Mouse (Mus musculus) MN1 (cell line): Measurements from ENCODE around the gene Rps18.
"Not testable (repeated sequence)": the region's sequence is repeated elsewhere in the genome, so short reads cannot be mapped to it uniquely, and the experiment has no call there.

Experiments used
- DNase-seq: peaks from one replicate; pipeline ENCODE4 v3.0.0-alpha.2; 2016; ENCODE audit warnings: low spot score

The Rps18 gene

DNA sequence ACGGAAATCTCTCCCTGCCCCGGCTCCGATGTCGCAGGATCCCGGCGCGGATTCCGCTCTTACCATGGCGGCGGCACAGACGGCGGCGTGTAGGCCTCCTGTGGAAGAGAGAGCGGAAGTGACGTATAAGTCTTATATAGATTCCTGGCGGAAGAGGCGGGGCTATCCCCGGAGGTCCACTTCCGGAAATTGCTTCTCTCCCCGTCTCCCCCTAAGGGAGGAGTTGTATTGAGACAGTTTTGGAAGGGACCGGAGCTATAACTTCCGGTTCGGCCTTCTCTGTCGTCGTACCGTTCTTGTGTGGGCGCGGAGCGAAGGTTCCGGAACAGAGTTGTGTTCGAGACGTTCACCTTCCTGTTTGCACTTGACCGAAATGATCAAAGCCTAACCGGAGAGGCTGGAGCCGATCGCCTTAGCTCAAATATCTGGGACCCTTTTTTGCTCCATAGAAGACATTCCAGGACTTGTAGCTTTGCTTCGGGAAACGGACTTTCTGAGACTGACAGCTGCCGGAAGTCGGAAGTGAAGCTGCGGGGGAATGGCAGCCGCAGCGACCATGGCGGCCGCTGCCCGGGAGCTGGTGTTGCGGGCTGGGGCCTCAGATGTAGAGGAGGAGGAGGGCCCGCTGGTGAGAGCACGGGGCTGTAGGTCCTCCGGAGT is at the start of gene Rps18, which contains the start of gene Vps52:
Rps18 (minus strand) TSS at position 447 of the 660 bp plus-strand sequence.
Vps52 (plus strand) TSS at position 258 of the 660 bp plus-strand sequence.
- peak; percentile 97 for DNase-seq

- peak; percentile 21 for DNase-seq
These were observed 47.6 kb upstream of the Rps18 start for GRCm38 (mm10) chr17:34003426-34003825.

DNA sequence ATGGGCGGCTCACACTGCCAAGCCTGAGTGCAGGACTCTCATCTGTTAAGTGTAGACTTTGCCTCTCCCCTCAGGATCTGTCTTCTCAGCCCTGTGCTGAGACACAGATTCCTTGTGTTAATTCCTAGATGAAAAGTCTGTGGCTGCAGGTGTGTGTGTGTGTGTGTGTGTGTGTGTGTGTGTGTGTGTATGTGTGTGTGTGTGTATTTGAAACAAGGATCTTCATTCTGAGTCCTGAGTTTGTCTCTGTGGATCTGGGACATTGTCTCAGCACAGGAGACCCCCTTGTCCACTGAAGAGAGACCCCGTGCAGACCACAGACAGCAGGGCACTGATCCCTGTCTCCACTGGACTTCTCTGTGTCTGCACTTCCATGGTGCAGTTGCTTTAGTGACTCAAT is 45.0 kb upstream of the Rps18 start:
- DNase-seq = not testable (repeated sequence)

- DNase-seq = peak; percentile 94
These were observed 44.3 kb upstream of the Rps18 start, which contains the start of gene H2-K1 for GRCm38 (mm10) chr17:34000150-34000537. TSS of gene H2-K1 (minus strand) at chr17:34000347.

DNA sequence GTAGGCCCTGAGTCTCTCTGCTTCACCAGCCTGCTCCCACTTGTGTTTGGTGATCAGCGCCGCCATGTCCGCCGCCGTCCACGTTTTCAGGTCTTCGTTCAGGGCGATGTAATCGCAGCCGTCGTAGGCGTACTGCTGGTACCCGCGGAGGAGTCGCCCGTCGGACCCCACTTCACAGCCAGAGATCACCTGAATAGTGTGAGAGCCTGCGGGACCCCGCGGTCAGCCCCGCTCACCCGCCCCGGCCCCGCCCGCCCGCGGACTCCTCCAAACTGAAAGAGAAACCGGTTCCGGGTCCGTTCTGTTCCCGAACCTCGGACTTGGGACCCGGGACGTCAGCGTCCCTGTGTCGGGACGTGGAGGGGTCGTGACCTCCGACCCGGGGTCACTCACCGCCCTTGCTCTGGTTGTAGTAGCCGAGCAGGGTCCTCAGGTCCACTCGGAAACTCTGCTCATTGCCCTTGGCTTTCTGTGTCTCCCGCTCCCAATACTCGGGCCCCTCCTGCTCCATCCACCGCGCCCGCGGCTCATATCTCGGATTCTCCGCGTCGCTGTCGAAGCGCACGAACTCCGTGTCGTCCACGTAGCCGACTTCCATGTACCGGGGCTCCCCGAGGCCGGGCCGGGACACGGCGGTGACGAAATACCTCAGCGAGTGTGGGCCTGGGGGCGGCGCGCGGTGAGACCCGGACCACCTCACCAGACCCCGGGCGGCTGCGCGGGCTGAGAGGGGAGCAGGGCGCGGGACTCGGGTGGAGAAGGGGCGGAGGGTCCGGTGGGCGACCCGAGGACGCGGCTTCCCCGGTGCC is 43.7 kb upstream of the Rps18 start:
- peak; percentile 48 for DNase-seq

GRCm38 (mm10) chr17:33998697-33999096 is 42.9 kb upstream of the Rps18 start:
- DNase-seq = peak; percentile 25

DNA sequence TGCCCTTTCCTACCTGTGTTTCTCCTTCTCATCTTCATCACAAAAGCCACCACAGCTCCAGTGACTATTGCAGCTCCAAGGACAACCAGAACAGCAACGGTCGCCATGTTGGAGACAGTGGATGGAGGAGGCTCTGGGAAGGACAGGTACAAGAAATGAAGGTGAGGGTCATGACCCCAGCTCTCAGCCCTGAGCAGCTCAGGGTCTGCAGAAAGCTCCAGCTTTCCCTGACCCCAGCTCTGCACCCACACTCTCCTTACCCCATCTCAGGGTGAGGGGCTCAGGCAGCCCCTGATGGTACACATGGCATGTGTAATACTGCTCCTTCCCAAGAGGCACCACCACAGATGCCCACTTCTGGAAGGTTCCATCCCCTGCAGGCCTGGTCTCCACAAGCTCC is 41.2 kb upstream of the Rps18 start:
- DNase-seq = not testable (repeated sequence)

DNA sequence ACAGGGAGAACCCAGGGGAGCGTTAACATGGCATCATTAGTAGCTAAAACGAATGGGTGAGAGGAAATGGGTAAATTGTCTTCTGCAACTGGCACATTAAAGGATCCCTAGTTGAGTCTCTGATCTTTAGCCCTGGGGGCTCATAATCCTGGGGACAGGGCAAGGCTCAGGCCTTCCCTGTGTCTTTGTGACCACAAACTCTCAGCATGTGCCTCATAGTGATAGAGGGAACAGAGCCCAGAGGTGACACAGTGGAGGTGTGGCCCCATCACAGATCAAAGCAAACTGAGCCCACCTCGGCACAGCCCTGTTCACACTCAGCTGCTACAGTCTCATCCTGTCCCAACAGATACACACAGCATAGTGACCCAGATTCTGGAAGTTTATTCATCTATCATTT is 39.9 kb upstream of the Rps18 start:
- no peak for DNase-seq

DNA sequence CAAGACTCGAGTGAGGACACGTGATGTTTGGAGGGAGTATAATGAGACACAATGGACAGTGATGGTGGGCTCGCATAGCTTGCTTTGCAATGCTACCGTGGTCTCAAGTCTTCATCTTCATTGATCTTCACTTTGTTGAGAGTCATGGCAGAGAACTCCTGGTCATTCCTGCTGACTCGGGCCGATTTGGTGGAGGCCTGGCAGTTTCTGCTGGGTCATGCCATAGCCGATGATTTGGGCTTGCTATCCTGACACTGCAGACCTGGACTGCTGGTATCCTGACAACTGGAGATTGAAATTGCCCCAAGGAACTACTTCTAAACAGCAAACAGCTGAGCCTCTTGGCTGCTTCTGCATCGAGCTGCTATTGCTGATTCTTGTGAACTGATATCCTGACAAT is 39.2 kb upstream of the Rps18 start:
- no peak for DNase-seq

- DNase-seq = peak; percentile 78
These were observed 36.2 kb upstream of the Rps18 start for GRCm38 (mm10) chr17:33991788-33992664.

DNA sequence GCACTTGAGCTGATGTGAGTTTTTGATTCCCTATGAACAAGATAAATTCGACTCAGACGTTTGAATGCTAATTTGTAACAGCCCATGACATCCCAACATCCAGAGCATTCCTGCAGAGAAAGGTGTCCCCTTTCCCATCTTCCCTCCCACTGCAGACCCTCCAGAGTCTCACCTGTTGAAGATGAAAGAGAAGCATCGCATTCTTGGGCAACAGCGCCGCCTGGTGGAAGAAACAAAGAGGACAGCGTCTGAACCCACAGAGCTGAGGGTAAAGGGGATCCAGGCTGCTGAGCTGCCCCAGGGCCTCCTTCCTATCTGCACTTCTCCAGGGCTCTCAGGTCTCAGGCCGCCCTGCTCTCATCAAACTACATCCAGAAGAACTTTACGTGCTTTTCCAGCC is 26.3 kb upstream of the Rps18 start:
- DNase-seq = not testable (repeated sequence)

DNA sequence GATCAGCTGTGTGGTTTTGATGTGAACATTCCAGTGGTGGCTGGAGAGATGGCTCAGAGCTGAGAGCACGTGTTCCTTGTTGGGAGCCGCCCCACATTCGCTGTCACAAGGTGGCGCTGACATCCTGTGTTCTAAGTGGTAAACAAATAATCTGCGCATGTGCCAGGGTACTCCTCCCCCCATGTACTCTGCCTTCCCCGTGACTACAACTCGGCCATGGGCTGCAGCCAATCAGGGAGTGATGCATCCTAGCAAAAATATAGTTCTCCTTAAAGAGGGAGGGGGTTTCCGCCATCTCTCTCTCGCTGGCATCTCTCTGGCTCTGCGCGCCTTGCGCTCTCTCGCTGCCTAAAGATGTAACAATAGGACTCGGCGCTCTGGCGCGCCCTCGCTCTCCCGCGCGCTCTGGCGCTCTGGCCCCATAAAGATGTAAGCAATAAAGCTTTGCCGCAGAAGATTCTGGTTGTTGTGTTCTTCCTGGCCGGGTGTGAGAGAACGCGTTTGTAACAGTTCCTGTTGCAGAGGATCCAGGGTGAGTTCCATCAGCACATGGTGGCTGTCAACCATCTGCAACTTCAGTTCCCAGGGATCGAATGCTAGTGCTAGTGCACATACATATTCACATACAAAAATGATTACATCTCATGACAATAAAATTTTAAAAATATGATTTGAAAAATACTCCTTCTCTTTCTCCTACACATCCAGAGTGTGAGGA is 25.6 kb upstream of the Rps18 start:
- DNase-seq = peak; percentile 79

DNA sequence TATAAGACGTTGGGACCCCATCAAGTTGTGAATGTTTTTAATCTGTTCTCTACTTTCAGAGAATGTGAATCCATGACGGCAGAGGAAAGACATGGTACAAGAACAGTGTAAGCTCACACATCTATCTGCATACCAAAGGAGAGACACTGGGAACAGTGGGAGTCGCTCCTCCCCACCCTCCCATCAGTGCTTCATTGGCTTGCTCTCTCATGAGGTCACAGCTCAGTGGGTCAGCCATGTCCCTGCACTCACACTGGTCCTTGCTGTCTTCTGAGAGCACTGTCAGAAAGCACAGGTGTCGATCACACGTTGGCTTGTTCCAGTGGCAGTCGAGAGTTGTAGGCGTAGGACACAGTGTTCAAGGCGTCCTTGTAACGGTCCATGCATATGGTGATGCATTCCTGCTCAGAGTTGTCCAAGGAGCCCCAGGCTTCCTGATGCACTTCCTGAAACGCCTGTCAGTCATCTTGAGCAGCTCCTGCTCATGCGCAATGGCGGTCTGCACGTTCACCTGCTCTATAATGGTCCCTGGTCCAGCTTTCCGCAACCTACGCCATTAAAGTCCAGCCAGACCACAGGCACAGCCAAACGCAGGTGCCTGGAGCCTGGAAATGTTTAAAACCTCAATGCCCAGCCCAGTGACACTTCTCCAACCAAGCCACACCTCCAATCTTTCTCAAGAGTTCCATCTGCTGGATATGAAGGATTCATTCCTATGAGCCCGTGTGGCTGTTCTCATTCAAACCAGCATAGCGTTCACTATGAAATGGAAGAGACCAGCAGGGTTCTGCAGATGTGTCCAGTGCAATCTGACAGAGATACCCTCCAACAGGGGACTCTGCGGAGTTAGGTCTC is 24.6 kb upstream of the Rps18 start:
- no peak for DNase-seq

- DNase-seq = no peak
These were observed 23.8 kb upstream of the Rps18 start for GRCm38 (mm10) chr17:33979512-33980050.

DNA sequence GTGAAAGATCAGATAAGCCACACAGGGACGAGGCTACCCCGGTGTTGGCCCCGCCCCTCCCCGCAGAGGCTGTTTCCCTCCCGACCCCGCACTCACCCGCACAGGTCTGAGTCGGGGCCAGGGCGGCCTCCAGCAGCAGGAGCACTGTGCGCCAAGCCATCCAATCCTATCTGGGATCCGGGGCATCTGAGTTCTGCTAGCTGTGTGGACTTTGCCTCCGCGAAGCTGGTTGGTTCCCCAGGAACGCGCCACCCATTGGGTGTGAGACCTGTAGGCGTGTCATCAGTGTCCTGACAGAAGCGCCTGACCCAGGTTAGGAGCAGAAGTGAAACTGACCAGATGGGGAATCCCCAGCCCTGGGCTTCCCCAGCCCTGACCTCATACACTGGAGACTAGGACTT is 22.8 kb upstream of the Rps18 start:
- peak; percentile 97 for DNase-seq

DNA sequence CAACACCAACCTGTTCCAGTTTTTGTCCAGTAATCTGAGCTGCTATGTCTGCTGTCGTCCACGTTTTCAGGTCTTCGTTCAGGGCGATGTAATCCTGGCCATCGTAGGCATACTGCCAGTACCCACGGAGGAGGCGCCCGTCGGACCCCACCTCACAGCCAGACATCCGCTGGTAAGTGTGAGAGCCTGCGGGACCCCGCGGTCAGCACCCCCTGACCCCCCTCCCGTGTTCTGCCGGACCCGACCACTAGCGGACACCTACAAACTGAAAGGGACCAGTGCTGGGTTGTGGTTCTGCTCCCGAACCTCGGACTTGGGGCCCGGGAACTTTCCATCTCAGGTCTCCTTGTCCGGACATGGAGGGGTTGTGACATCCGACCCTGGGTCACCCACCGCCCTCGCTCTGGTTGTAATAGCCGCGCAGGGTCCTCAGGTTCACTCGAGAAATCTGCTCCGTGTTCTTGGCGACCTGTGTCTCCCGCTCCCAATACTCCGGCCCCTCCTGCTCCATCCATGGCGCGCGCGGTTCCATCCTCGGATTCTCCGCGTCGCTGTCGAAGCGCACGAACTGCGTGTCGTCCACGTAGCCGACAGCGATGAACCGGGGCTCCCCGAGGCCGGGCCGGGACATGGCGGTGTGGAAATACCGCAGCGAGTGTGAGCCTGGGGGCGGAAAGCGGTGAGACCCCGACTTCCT is 22.2 kb upstream of the Rps18 start:
- DNase-seq = peak; percentile 31

DNA sequence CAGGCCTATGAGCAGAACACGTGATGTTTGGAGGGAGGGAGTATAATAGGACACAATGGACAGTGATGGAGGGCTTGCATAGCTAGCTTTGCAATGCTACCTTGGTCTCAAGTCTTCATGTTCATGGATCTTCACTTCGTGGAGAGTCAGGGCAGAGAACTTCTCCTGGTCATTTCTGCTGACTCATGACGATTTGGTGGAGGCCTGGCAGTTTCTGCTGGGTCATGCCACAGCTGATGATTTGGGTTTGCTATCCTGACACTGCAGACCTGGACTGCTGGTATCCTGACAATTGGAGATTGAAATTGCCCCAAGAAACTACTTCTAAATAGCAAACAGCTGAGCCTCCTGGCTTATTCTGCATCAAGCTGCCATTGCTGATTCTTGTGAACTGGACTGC is 17.8 kb upstream of the Rps18 start:
- DNase-seq = no peak

GRCm38 (mm10) chr17:33972691-33973090 is 16.9 kb upstream of the Rps18 start:
- DNase-seq = peak; percentile 75

- no peak for DNase-seq
These were observed 13.6 kb upstream of the Rps18 start for GRCm38 (mm10) chr17:33969394-33969793.

DNA sequence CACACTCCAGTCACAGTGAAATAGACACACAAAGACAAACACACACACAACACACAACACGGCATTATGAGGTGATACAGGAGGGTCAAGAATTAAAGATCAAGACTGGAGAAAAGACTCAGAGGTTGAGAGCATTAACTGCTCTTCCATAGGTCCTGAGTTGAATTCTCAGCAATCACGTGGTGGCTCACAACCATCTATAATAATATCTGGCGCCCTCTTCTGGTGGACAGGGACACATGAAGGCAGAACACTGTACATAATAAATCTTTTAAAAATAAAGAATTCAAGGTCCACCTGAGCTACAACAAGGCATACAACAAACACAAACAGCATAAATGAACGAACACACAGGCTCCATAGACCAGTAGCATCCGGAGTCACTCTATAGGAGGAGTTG is 13.1 kb upstream of the Rps18 start:
- peak; percentile 58 for DNase-seq
